Mouse (Mus musculus) CH12.LX (cell line): ENCODE data around the gene Il17f. TPM values are rescaled to one million over a fixed set of nuclear protein-coding genes. Genes with fewer than 3 reads are reported as not detected.

Experiments used
- DNase-seq: peaks from one replicate; pipeline ENCODE4 v3.0.0-alpha.2; 2013; ENCODE audit errors: extremely low read depth
- H3K27ac ChIP-seq: 2 replicates; pipeline ENCODE4 v1.5.1; 2012; ENCODE audit warnings: low read depth, mild to moderate bottlenecking, control low read depth, moderate library complexity; ENCODE audit not compliant: insufficient read depth
- H3K27me3 ChIP-seq: replicated peaks from 2 replicates; pipeline ENCODE3; 2012; ENCODE audit warnings: inconsistent platforms
- H3K36me3 ChIP-seq, 2 experiments: replicated peaks in 1 of 2; 2 replicates each; pipeline versions ENCODE3 to v1.6.1; 2012; ENCODE audit warnings: inconsistent platforms in 1 of 2, low read length in 1 of 2, mild to moderate bottlenecking in 1 of 2, mixed read lengths in 1 of 2, moderate library complexity in 1 of 2; ENCODE audit not compliant: control insufficient read depth in 1 of 2, insufficient read depth in 1 of 2
- H3K4me1 ChIP-seq, 2 experiments: 2 replicates each; pipeline ENCODE4 v1.6.1; 2012; ENCODE audit warnings: inconsistent platforms in 1 of 2, moderate library complexity in 1 of 2; ENCODE audit not compliant: insufficient read depth in 2 of 2, control insufficient read depth in 1 of 2
- H3K4me2 ChIP-seq: 2 replicates; pipeline ENCODE4 v1.6.1; 2012; ENCODE audit warnings: low read depth, mild to moderate bottlenecking, control low read depth; ENCODE audit not compliant: poor library complexity, insufficient read depth, severe bottlenecking
- H3K4me3 ChIP-seq, 3 experiments: fragments of 150-350 bp in 1 of 3; sonication (generic) in 1 of 3; replicated peaks in 1 of 3; 2 replicates each; pipeline versions ENCODE3 to v1.5.1; 2011 to 2012; ENCODE audit warnings: low read depth in 2 of 3, low read length in 2 of 3, mild to moderate bottlenecking in 2 of 3, moderate library complexity in 2 of 3, control low read depth in 1 of 3, improper control_type of control experiment in 1 of 3, inconsistent platforms in 1 of 3, mixed read lengths in 1 of 3; ENCODE audit not compliant: poor library complexity in 1 of 3
- H3K79me2 ChIP-seq: replicated peaks from 2 replicates; pipeline ENCODE4 v1.6.1; 2012; ENCODE audit warnings: mild to moderate bottlenecking, moderate library complexity; ENCODE audit not compliant: control insufficient read depth, poor library complexity, insufficient read depth, severe bottlenecking; ENCODE audit errors: extremely low read depth
- H3K9ac ChIP-seq: 2 replicates; pipeline ENCODE4 v1.6.1; 2012; ENCODE audit warnings: low read depth, mild to moderate bottlenecking, control low read depth, moderate library complexity; ENCODE audit not compliant: insufficient read depth
- H3K9me3 ChIP-seq: replicated peaks from 2 replicates; pipeline ENCODE3; 2012; ENCODE audit warnings: low read length, inconsistent platforms, mixed read lengths
- BHLHE40 ChIP-seq: IDR thresholded peaks from 2 replicates; pipeline ENCODE4 v1.6.1; 2011; ENCODE audit warnings: mild to moderate bottlenecking, low read depth, low read length, improper control_type of control experiment
- CHD1 ChIP-seq: IDR thresholded peaks from 2 replicates; pipeline ENCODE4 v1.6.1; 2012; ENCODE audit warnings: low read depth, low read length, improper control_type of control experiment, inconsistent platforms
- E2F4 ChIP-seq: IDR thresholded peaks from 2 replicates; pipeline ENCODE4 v1.6.1; 2011; ENCODE audit warnings: low read depth, low read length, improper control_type of control experiment; ENCODE audit not compliant: insufficient replicate concordance
- ELF1 ChIP-seq: IDR thresholded peaks from 2 replicates; pipeline ENCODE4 v1.6.1; 2014; ENCODE audit warnings: low read depth, mild to moderate bottlenecking, inconsistent platforms, low read length, improper control_type of control experiment
- GABPA ChIP-seq: IDR thresholded peaks from 2 replicates; pipeline ENCODE4 v1.6.1; 2012; ENCODE audit warnings: low read depth, low read length, improper control_type of control experiment, inconsistent platforms; ENCODE audit not compliant: insufficient replicate concordance
- HCFC1 ChIP-seq: IDR thresholded peaks from 2 replicates; pipeline ENCODE4 v1.6.1; 2012; ENCODE audit warnings: low read depth, mild to moderate bottlenecking, inconsistent platforms, low read length, improper control_type of control experiment
- IRF4 ChIP-seq: IDR thresholded peaks from 2 replicates; pipeline ENCODE4 v1.6.1; 2014; ENCODE audit warnings: low read depth, mild to moderate bottlenecking, inconsistent platforms, low read length, improper control_type of control experiment
- JUN ChIP-seq: IDR thresholded peaks from 2 replicates; pipeline ENCODE4 v1.6.1; 2011; ENCODE audit warnings: low read depth, mild to moderate bottlenecking, low read length, improper control_type of control experiment, moderate library complexity; ENCODE audit not compliant: insufficient read depth
- MAX ChIP-seq: IDR thresholded peaks from 2 replicates; pipeline ENCODE4 v1.6.1; 2011; ENCODE audit warnings: low read length, improper control_type of control experiment
- MAZ ChIP-seq: IDR thresholded peaks from 2 replicates; pipeline ENCODE4 v1.6.1; 2012; ENCODE audit warnings: low read depth, mild to moderate bottlenecking, inconsistent platforms, low read length, improper control_type of control experiment, moderate library complexity
- MEF2A ChIP-seq: IDR thresholded peaks from 2 replicates; pipeline ENCODE4 v1.6.1; 2014; ENCODE audit warnings: low read depth, mild to moderate bottlenecking, inconsistent platforms, low read length, improper control_type of control experiment, borderline replicate concordance
- MYC ChIP-seq: IDR thresholded peaks from 2 replicates; pipeline ENCODE4 v1.6.1; 2011; ENCODE audit warnings: low read depth, mild to moderate bottlenecking, improper control_type of control experiment, low read length
- NELFE ChIP-seq: IDR thresholded peaks from 2 replicates; pipeline ENCODE4 v1.6.1; 2011; ENCODE audit warnings: low read depth, low read length, improper control_type of control experiment
- NRF1 ChIP-seq: IDR thresholded peaks from 2 replicates; pipeline ENCODE4 v1.6.1; 2014; ENCODE audit warnings: low read depth, mild to moderate bottlenecking, inconsistent platforms, low read length, improper control_type of control experiment, moderate library complexity
- PAX5 ChIP-seq: IDR thresholded peaks from 2 replicates; pipeline ENCODE4 v1.6.1; 2012; ENCODE audit warnings: low read length, inconsistent platforms, mixed read lengths
- POLR2A ChIP-seq: IDR thresholded peaks from 2 replicates; pipeline ENCODE4 v1.6.1; 2011; ENCODE audit warnings: low read depth, mild to moderate bottlenecking, improper control_type of control experiment, low read length
- POLR2AphosphoS2 ChIP-seq: IDR thresholded peaks from 2 replicates; pipeline ENCODE4 v1.6.1; 2011; ENCODE audit warnings: low read depth, low read length, improper control_type of control experiment
- RCOR1 ChIP-seq: conservative IDR thresholded peaks from 2 replicates; pipeline ENCODE4 v1.6.1; 2012; ENCODE audit warnings: low read depth, mild to moderate bottlenecking, inconsistent platforms, low read length, improper control_type of control experiment
- SIN3A ChIP-seq: IDR thresholded peaks from 2 replicates; pipeline ENCODE4 v1.6.1; 2012; ENCODE audit warnings: low read length, improper control_type of control experiment, inconsistent platforms
- SMC3 ChIP-seq: IDR thresholded peaks from 2 replicates; pipeline ENCODE4 v1.6.1; 2011; ENCODE audit warnings: low read depth, low read length, improper control_type of control experiment
- UBTF ChIP-seq: IDR thresholded peaks from 2 replicates; pipeline ENCODE4 v1.6.1; 2012; ENCODE audit warnings: low read depth, mild to moderate bottlenecking, inconsistent platforms, low read length, improper control_type of control experiment, moderate library complexity
- USF1 ChIP-seq: IDR thresholded peaks from 2 replicates; pipeline ENCODE4 v1.6.1; 2014; ENCODE audit warnings: low read depth, mild to moderate bottlenecking, inconsistent platforms, low read length, improper control_type of control experiment
- ZC3H11A ChIP-seq: IDR thresholded peaks from 2 replicates; pipeline ENCODE4 v1.6.1; 2012; ENCODE audit warnings: low read depth, mild to moderate bottlenecking, inconsistent platforms, low read length, improper control_type of control experiment
- ZKSCAN1 ChIP-seq: IDR thresholded peaks from 2 replicates; pipeline ENCODE4 v1.6.1; 2012; ENCODE audit warnings: low read depth, inconsistent platforms, low read length, improper control_type of control experiment, borderline replicate concordance
- ZMIZ1 ChIP-seq: IDR thresholded peaks from 2 replicates; pipeline ENCODE4 v1.6.1; 2012; ENCODE audit warnings: low read depth, mild to moderate bottlenecking, inconsistent platforms, low read length, improper control_type of control experiment
- ZNF384 ChIP-seq: IDR thresholded peaks from 2 replicates; pipeline ENCODE4 v1.6.1; 2012; ENCODE audit warnings: low read depth, low read length, improper control_type of control experiment, inconsistent platforms
- dilution Hi-C: fragments of 300-500 bp; cut with MboI; formaldehyde crosslinking; loops from 2 replicates; pipeline ENCODE4 v1.14.3; 2020; ENCODE audit warnings: low sequenced_read_pairs; ENCODE audit not compliant: extremely low pct_unique_long_range_greater_than_20kb, extremely low pct_ligation_motif_present
- in situ Hi-C: fragments of 300-500 bp; cut with MboI; formaldehyde crosslinking; loops from 3 replicates; pipeline ENCODE4 v1.14.3; 2019; ENCODE audit warnings: low sequenced_read_pairs, low pct_ligation_motif_present, low pct_unique_long_range_greater_than_20kb, mixed read lengths
- polyA plus RNA-seq: library from polyadenylated mRNA; unstranded; fragments of >175 nt; gene quantifications from 2 replicates; pipeline ENCODE4 v1.2.1, GENCODE M21; 2012; ENCODE audit warnings: low read depth; ENCODE audit not compliant: insufficient read length
- total RNA-seq, 2 experiments: library from RNA; depleted of rRNA; stranded (reverse); fragments of 300-350 nt in 1 of 2; fragments of >200 nt in 1 of 2; gene quantifications; 2 replicates each; pipeline ENCODE4 v1.2.3; 2012 to 2014

Gene Il17f
- total and polyA plus RNA-seq, 3 experiments, result 0.25 to 0.74 (median 0.63) TPM

DNA sequence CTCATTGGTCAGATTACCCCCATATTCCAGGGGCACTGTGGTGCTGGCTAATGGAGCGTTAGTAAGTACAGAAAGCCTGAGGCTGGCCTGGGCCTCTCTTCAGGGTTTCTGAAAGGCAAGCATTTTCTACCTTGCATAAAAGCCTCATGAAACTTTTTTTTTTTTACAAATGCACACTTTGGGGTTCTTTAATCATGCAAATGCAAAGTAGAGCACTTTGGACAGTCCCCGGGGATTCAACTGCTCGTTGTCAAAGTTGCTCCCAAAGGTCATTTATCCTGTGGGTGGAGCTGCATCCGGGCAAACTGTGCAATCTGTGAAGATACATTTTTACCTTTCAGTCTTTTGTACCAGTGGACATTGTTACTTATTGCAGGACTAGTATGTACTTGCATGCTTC lies 29.0 kb downstream of the Il17f start:
- H3K4me2 ChIP-seq, result no peak overlapping the region
- no peak overlapping the region for H3K4me3 ChIP-seq
- H3K9ac ChIP-seq, result no peak overlapping the region
- TF ChIP-seq SIN3A (no peak), ZNF384 (peak; percentile 51; the same call in 1 of the 2 replicates)
- no peaks in the 10 kb centered on the region for H3K36me3 ChIP-seq
- no peaks in the 10 kb centered on the region for H3K9me3 ChIP-seq
- H3K27ac ChIP-seq, result no peak overlapping the region
- in situ Hi-C loops, result no loop called here
- dilution Hi-C loops, result no loop called here
- no peaks in the 10 kb centered on the region for H3K27me3 ChIP-seq
- no peaks in the 10 kb centered on the region for H3K79me2 ChIP-seq
- H3K4me1 ChIP-seq, result peaks cover 2 to 29% of the 10 kb centered on the region in 2 experiments; a peak in 2 of 4 replicates
- DNase-seq, result no peak

GRCm38 (mm10) chr1:20760331-20760730 lies 30.1 kb downstream of the Il17f start:
- no peak overlapping the region for H3K27ac ChIP-seq
- no peak overlapping the region for H3K4me2 ChIP-seq
- TF ChIP-seq POLR2A (no peak), SIN3A (no peak), MAX (no peak)
- H3K4me1 ChIP-seq, result peaks cover 2 to 29% of the 10 kb centered on the region in 2 experiments; a peak in 2 of 4 replicates
- DNase-seq, result no peak
- H3K9me3 ChIP-seq, result no peaks in the 10 kb centered on the region
- H3K9ac ChIP-seq, result no peak overlapping the region
- H3K36me3 ChIP-seq, result no peaks in the 10 kb centered on the region
- H3K79me2 ChIP-seq, result no peaks in the 10 kb centered on the region
- H3K4me3 ChIP-seq, result no peak overlapping the region
- dilution Hi-C loops, result no loop called here
- in situ Hi-C loops, result no loop called here
- H3K27me3 ChIP-seq, result no peaks in the 10 kb centered on the region

- H3K9ac ChIP-seq, result no peak overlapping the region
- H3K79me2 ChIP-seq, result no peaks in the 10 kb centered on the region
- H3K4me2 ChIP-seq, result 0 out of 2 replicates have a peak overlapping the region, but pooled peaks have one; percentile 0
- no peaks in the 10 kb centered on the region for H3K27me3 ChIP-seq
- in situ Hi-C loops, result no loop called here
- H3K27ac ChIP-seq, result no peak overlapping the region
- peaks cover 2 to 29% of the 10 kb centered on the region in 2 experiments; a peak in 2 of 4 replicates for H3K4me1 ChIP-seq
- H3K9me3 ChIP-seq, result no peaks in the 10 kb centered on the region
- peak; percentile 63 for DNase-seq
- dilution Hi-C loops, result no loop called here
- H3K36me3 ChIP-seq, result no peaks in the 10 kb centered on the region
- no peak overlapping the region for H3K4me3 ChIP-seq
- TF ChIP-seq CHD1, result no peak
- peak; percentile 17; the same call in 1 of the 2 replicates for TF ChIP-seq BHLHE40
- TF ChIP-seq GABPA, result no peak
- no peak for TF ChIP-seq RCOR1
- no peak for TF ChIP-seq NRF1
- no peak for TF ChIP-seq POLR2AphosphoS2
- TF ChIP-seq SIN3A, result 0 out of 2 replicates have a peak, but pooled peaks have one; percentile 46
- no peak for TF ChIP-seq ZC3H11A
- no peak for TF ChIP-seq UBTF
- TF ChIP-seq MAX, result peak; percentile 82
- TF ChIP-seq MYC, result 0 out of 2 replicates have a peak, but pooled peaks have one; percentile 38
- TF ChIP-seq USF1, result no peak
- no peak for TF ChIP-seq NELFE
- TF ChIP-seq ZMIZ1, result no peak
- no peak for TF ChIP-seq ELF1
- peak; percentile 62; the same call in 1 of the 2 replicates for TF ChIP-seq IRF4
- TF ChIP-seq PAX5, result no peak
- TF ChIP-seq HCFC1, result no peak; the same call in 1 of the 2 replicates
- TF ChIP-seq JUN, result no peak
- TF ChIP-seq MEF2A, result no peak
- no peak for TF ChIP-seq SMC3
- TF ChIP-seq ZKSCAN1, result no peak
- no peak for TF ChIP-seq E2F4
- TF ChIP-seq MAZ, result no peak
Measured at GRCm38 (mm10) chr1:20759799-20760198, 30.6 kb downstream of the Il17f start.
